8 mouse cellular contexts compared by ENCODE assay signal in genomic region chr9:6168391-6169037, GRCm38 (mm10). TPM values are rescaled to one million over a fixed set of nuclear protein-coding genes. Genes with fewer than 3 reads are reported as not detected.
DNase-seq lines count a peak whose midpoint lies in the region; ATAC-seq and TF ChIP-seq lines count a peak whose summit lies in the region.

Gene Pdgfd, plus strand, starts transcription at chr9:6168584.

- DNase-seq in adrenal gland, postnatal 14 days, result peak; percentile 90
- peak; percentile 84 for DNase-seq in forebrain, embryonic 11.5 days (ENCODE audit: low spot score)
- peak; percentile 82 for DNase-seq in kidney, postnatal 10 days
- DNase-seq in lung, adult 18-20 months, result peak; percentile 71 to 74
- peak; percentile 75 for DNase-seq in ovary, adult 18-20 months (ENCODE audit: low spot score)
- DNase-seq in thymus, postnatal 25 days, result no peak

- H3ac ChIP-seq in C2C12 (ENCODE audit: control insufficient read depth, insufficient read length, low read depth), result no peak within 1 kb of the TSS

- peak within 1 kb of the TSS; percentile 63 for H3K4me2 ChIP-seq in forebrain, embryonic 11.5 days (ENCODE audit: low read depth, low read length, severe bottlenecking)
- H3K4me2 ChIP-seq in heart, embryonic 16.5 days (ENCODE audit: low read depth, low read length), result peak within 1 kb of the TSS; percentile 87

- peak; percentile 66 for TF ChIP-seq CTCF in C2C12 (IDR thresholded peaks at IDR 0.05; ENCODE audit: control insufficient read depth, insufficient read depth, insufficient read length)

- ATAC-seq in forebrain, embryonic 11.5 days (replicated peaks; ENCODE audit: low FRiP score), result peak; percentile 94
- peak; percentile 90 for ATAC-seq in heart, embryonic 16.5 days (replicated peaks; ENCODE audit: extremely low read depth, insufficient read depth, low FRiP score)

- no peaks in the 10 kb centered on the region for H3K36me3 ChIP-seq in C2C12 (ENCODE audit: control insufficient read depth, insufficient read depth)
- no peaks in the 10 kb centered on the region for H3K36me3 ChIP-seq in forebrain, embryonic 11.5 days (ENCODE audit: control insufficient read depth, insufficient read depth, low read length)
- no peaks in the 10 kb centered on the region for H3K36me3 ChIP-seq in heart, embryonic 16.5 days (ENCODE audit: control insufficient read depth, insufficient read depth)

- H3K9me3 ChIP-seq in forebrain, embryonic 11.5 days (ENCODE audit: control insufficient read depth, low read length), result no peaks in the 10 kb centered on the region
- no peaks in the 10 kb centered on the region for H3K9me3 ChIP-seq in heart, embryonic 16.5 days (replicated peaks; ENCODE audit: control insufficient read depth, low read length)

- peak within 1 kb of the TSS; percentile 6 for H3K4me3 ChIP-seq in C2C12 (ENCODE audit: insufficient read depth, poor library complexity, severe bottlenecking)
- peak within 1 kb of the TSS; percentile 37 for H3K4me3 ChIP-seq in forebrain, embryonic 11.5 days (ENCODE audit: low read depth, low read length)
- peak within 1 kb of the TSS; percentile 69 for H3K4me3 ChIP-seq in heart, embryonic 16.5 days (ENCODE audit: low read length)

- no peaks in the 10 kb centered on the region for H3K79me3 ChIP-seq in C2C12 (ENCODE audit: low read depth)

- no peaks in the 10 kb centered on the region for H3K79me2 ChIP-seq in C2C12 (ENCODE audit: control insufficient read depth, insufficient read depth)

- no peaks in the 10 kb centered on the region for H3K4me1 ChIP-seq in forebrain, embryonic 11.5 days (replicated peaks; ENCODE audit: control insufficient read depth, insufficient read depth, low read length)
- H3K4me1 ChIP-seq in heart, embryonic 16.5 days (ENCODE audit: control insufficient read depth, insufficient read depth, low read length), result 0 out of 2 replicates have a peak, but pooled peaks cover 3% of the 10 kb centered on the region

- no peaks in the 10 kb centered on the region for H3K27me3 ChIP-seq in C2C12 (ENCODE audit: control insufficient read depth, insufficient read depth, insufficient read length)
- H3K27me3 ChIP-seq in forebrain, embryonic 11.5 days (ENCODE audit: control insufficient read depth, insufficient read depth, low read length), result no peaks in the 10 kb centered on the region
- no peaks in the 10 kb centered on the region for H3K27me3 ChIP-seq in heart, embryonic 16.5 days (ENCODE audit: control insufficient read depth, insufficient read depth, low read length)

- peak within 1 kb of the TSS; percentile 54 for H3K9ac ChIP-seq in forebrain, embryonic 11.5 days (ENCODE audit: low read length)
- peak within 1 kb of the TSS; percentile 68 for H3K9ac ChIP-seq in heart, embryonic 16.5 days (ENCODE audit: low read length)

- H3K27ac ChIP-seq in forebrain, embryonic 11.5 days (ENCODE audit: low read depth, low read length), result no peak within 1 kb of the TSS
- H3K27ac ChIP-seq in heart, embryonic 16.5 days (ENCODE audit: low read length), result peak within 1 kb of the TSS; percentile 64

- 2% methylated on average over 32 of the region's 32 CpGs for WGBS in forebrain, embryonic 11.5 days
- 2% methylated on average over 32 of the region's 32 CpGs for WGBS in heart, embryonic 16.5 days

TF ChIP-seq in C2C12, 6 proteins besides CTCF, POLR2A, EP300 and RAD21:
- TF ChIP-seq MYOG (IDR thresholded peaks at IDR 0.05; ENCODE audit: control insufficient read depth, extremely low read depth, insufficient read length) (no peak), MAX (IDR thresholded peaks at IDR 0.05) (no peak), CEBPB (IDR thresholded peaks at IDR 0.05; ENCODE audit: low read depth) (no peak), FOSL1 (IDR thresholded peaks at IDR 0.05; ENCODE audit: insufficient read depth, low read length, poor library complexity, severe bottlenecking) (no peak), USF1 (IDR thresholded peaks at IDR 0.05; ENCODE audit: low read depth) (no peak)
TF ChIP-seq in C2C12: peak in this region for 0.

RNA-seq across cellular contexts. Expression of gene Pdgfd, which starts in this region (rescaled TPM):
- polyA plus RNA-seq in C2C12 (2012; fragmentation: generic; extraction: Trizol), result 0.91 TPM
- 26.8 and 28.6 TPM in 2 replicates for total RNA-seq in adrenal gland, postnatal 14 days (2021)
- polyA plus RNA-seq in forebrain, embryonic 11.5 days (2014; fragmentation: Nextera tagmentation; extraction: Ambion mirVana), result 2.3 and 3.4 TPM in 2 replicates
- 7.3 and 8.0 TPM in 2 replicates for polyA plus RNA-seq in heart, embryonic 16.5 days (2015; fragmentation: Nextera tagmentation; extraction: Ambion mirVana)

Comparison
In these comparisons a context has a peak if more than half of its experiments do, and no peak if none do; other contexts are left out.
1. H3K4me3 ChIP-seq: peak in every context shown above with its lines; median percentile 69 in heart, embryonic 16.5 days; 37 in forebrain, embryonic 11.5 days; 6 in C2C12.